ENCODE assay signal across 22 mouse cellular contexts in genomic region chr8:29544142-29544541, GRCm38 (mm10).
DNase-seq lines count a peak whose midpoint lies in the region; ATAC-seq and TF ChIP-seq lines count a peak whose summit lies in the region.
"Had no signal": no experiment of that assay in that cellular context is flagged by ENCODE, and none has a peak within 500 bp of the region (broad histone marks: within the 10 kb centered on the region; RNA-seq: fewer than 3 reads in every experiment).

No protein-coding gene starts in this region.

- ATAC-seq in midbrain, postnatal 0 days (ENCODE audit: low FRiP score) = no peak
- ATAC-seq in midbrain, embryonic 16.5 days = no peak
- ATAC-seq in forebrain, embryonic 14.5 days = peak; percentile 96
- ATAC-seq in hindbrain, postnatal 0 days = peak; percentile 51; the same call in 1 of the 2 replicates
- ATAC-seq: lung, postnatal 0 days had no signal

- WGBS in midbrain, postnatal 0 days = 58% methylated on average over 5 of the region's 5 CpGs
- 46% methylated on average over 5 of the region's 5 CpGs for WGBS in midbrain, embryonic 16.5 days
- WGBS in forebrain, embryonic 14.5 days = 10% methylated on average over 5 of the region's 5 CpGs
- 23% methylated on average over 5 of the region's 5 CpGs for WGBS in hindbrain, postnatal 0 days

- no peaks in the 10 kb centered on the region for H3K27me3 ChIP-seq in midbrain, postnatal 0 days (ENCODE audit: insufficient read depth, low read length)
- no peaks in the 10 kb centered on the region for H3K27me3 ChIP-seq in midbrain, embryonic 16.5 days (ENCODE audit: control insufficient read depth, insufficient read depth, low read depth, low read length)
- no peaks in the 10 kb centered on the region for H3K27me3 ChIP-seq in forebrain, embryonic 14.5 days (replicated peaks; ENCODE audit: control insufficient read depth, insufficient read depth, low read length)
- H3K27me3 ChIP-seq in hindbrain, postnatal 0 days (ENCODE audit: insufficient read depth, low read length) = no peaks in the 10 kb centered on the region
- H3K27me3 ChIP-seq: embryonic facial prominence, embryonic 12.5 days; heart, embryonic 15.5 days; limb, embryonic 15.5 days; liver, embryonic 15.5 days; midbrain, embryonic 12.5 days had no signal

- TF ChIP-seq CTCF in midbrain, postnatal 0 days (IDR thresholded peaks at IDR 0.05) = no peak
- no peak for TF ChIP-seq CTCF in hindbrain, postnatal 0 days (IDR thresholded peaks at IDR 0.05; ENCODE audit: low read depth)

- H3K27ac ChIP-seq in midbrain, postnatal 0 days (ENCODE audit: low read depth, low read length) = no peak overlapping the region
- H3K27ac ChIP-seq in midbrain, embryonic 16.5 days (ENCODE audit: low read length) = no peak overlapping the region
- no peak overlapping the region for H3K27ac ChIP-seq in forebrain, embryonic 14.5 days (ENCODE audit: low read depth, low read length)
- H3K27ac ChIP-seq in hindbrain, postnatal 0 days = no peak overlapping the region
- H3K27ac ChIP-seq: embryonic facial prominence, embryonic 12.5 days; heart, adult 2 months; heart, embryonic 15.5 days; kidney, postnatal 0 days; layer of hippocampus, adult 2 months; limb, embryonic 15.5 days; liver, embryonic 15.5 days; midbrain, embryonic 12.5 days had no signal

- H3K4me2 ChIP-seq in midbrain, postnatal 0 days (ENCODE audit: low read depth, low read length, poor library complexity, severe bottlenecking) = no peak overlapping the region
- H3K4me2 ChIP-seq in midbrain, embryonic 16.5 days (ENCODE audit: low read length) = no peak overlapping the region
- H3K4me2 ChIP-seq in forebrain, embryonic 14.5 days (ENCODE audit: low read length) = no peak overlapping the region
- H3K4me2 ChIP-seq in hindbrain, postnatal 0 days (ENCODE audit: low read depth, low read length) = no peak overlapping the region
- H3K4me2 ChIP-seq: embryonic facial prominence, embryonic 12.5 days; heart, embryonic 15.5 days; limb, embryonic 15.5 days; liver, embryonic 15.5 days; midbrain, embryonic 12.5 days had no signal

- no peaks in the 10 kb centered on the region for H3K4me1 ChIP-seq in midbrain, postnatal 0 days (ENCODE audit: insufficient read depth, low read length)
- no peaks in the 10 kb centered on the region for H3K4me1 ChIP-seq in midbrain, embryonic 16.5 days (ENCODE audit: control insufficient read depth, insufficient read depth, low read length)
- H3K4me1 ChIP-seq in forebrain, embryonic 14.5 days (ENCODE audit: control insufficient read depth, insufficient read depth, low read length) = peaks cover 9% of the 10 kb centered on the region; the same call in 1 of the 2 replicates
- H3K4me1 ChIP-seq in hindbrain, postnatal 0 days (ENCODE audit: insufficient read depth, low read length) = no peaks in the 10 kb centered on the region
- H3K4me1 ChIP-seq: embryonic facial prominence, embryonic 12.5 days; heart, embryonic 15.5 days; limb, embryonic 15.5 days; liver, embryonic 15.5 days; midbrain, embryonic 12.5 days had no signal

- DNase-seq in midbrain, postnatal 0 days (ENCODE audit: low spot score) = peak; percentile 50
- DNase-seq in forebrain, embryonic 14.5 days (ENCODE audit: low spot score) = peak; percentile 92
- peak; percentile 26 for DNase-seq in hindbrain, postnatal 0 days (ENCODE audit: low spot score)
- no peak for DNase-seq in testis, postnatal 14 days (ENCODE audit: low spot score)
- DNase-seq in yolk sac, embryonic 10.5 days (ENCODE audit: low spot score) = no peak
- DNase-seq in kidney, postnatal 4 days = no peak
- DNase-seq: adrenal gland, adult 8-10 months; cerebellum, adult 9-11 months; gastrocnemius, postnatal 25 days; heart, adult 2 months; kidney, adult 11 months; spleen, adult 18-20 months; thymus, postnatal 4 days had no signal

- H3K9me3 ChIP-seq in midbrain, postnatal 0 days (ENCODE audit: low read length) = no peaks in the 10 kb centered on the region
- no peaks in the 10 kb centered on the region for H3K9me3 ChIP-seq in midbrain, embryonic 16.5 days (replicated peaks; ENCODE audit: control insufficient read depth, low read length, poor library complexity, severe bottlenecking)
- no peaks in the 10 kb centered on the region for H3K9me3 ChIP-seq in forebrain, embryonic 14.5 days (replicated peaks; ENCODE audit: control insufficient read depth, low read length)
- no peaks in the 10 kb centered on the region for H3K9me3 ChIP-seq in hindbrain, postnatal 0 days (ENCODE audit: low read length)
- H3K9me3 ChIP-seq: embryonic facial prominence, embryonic 12.5 days; heart, embryonic 15.5 days; limb, embryonic 15.5 days; liver, embryonic 15.5 days; midbrain, embryonic 12.5 days had no signal

- no peak overlapping the region for H3K9ac ChIP-seq in midbrain, postnatal 0 days (replicated peaks; ENCODE audit: low read length, poor library complexity, severe bottlenecking)
- H3K9ac ChIP-seq in midbrain, embryonic 16.5 days (ENCODE audit: low read depth, low read length) = no peak overlapping the region
- no peak overlapping the region for H3K9ac ChIP-seq in forebrain, embryonic 14.5 days (ENCODE audit: low read length)
- H3K9ac ChIP-seq in hindbrain, postnatal 0 days (replicated peaks; ENCODE audit: low read length) = no peak overlapping the region
- H3K9ac ChIP-seq: embryonic facial prominence, embryonic 12.5 days; heart, embryonic 15.5 days; limb, embryonic 15.5 days; liver, embryonic 15.5 days; midbrain, embryonic 12.5 days had no signal

- no peaks in the 10 kb centered on the region for H3K36me3 ChIP-seq in midbrain, postnatal 0 days (ENCODE audit: insufficient read depth, low read length)
- no peaks in the 10 kb centered on the region for H3K36me3 ChIP-seq in midbrain, embryonic 16.5 days (ENCODE audit: control insufficient read depth, insufficient read depth, low read length)
- no peaks in the 10 kb centered on the region for H3K36me3 ChIP-seq in forebrain, embryonic 14.5 days (ENCODE audit: control insufficient read depth, insufficient read depth, low read length)
- H3K36me3 ChIP-seq in hindbrain, postnatal 0 days (ENCODE audit: insufficient read depth, low read length) = no peaks in the 10 kb centered on the region
- H3K36me3 ChIP-seq: embryonic facial prominence, embryonic 12.5 days; heart, embryonic 15.5 days; limb, embryonic 15.5 days; liver, embryonic 15.5 days; midbrain, embryonic 12.5 days had no signal

- no peak overlapping the region for H3K4me3 ChIP-seq in midbrain, postnatal 0 days (ENCODE audit: low read depth, low read length)
- no peak overlapping the region for H3K4me3 ChIP-seq in midbrain, embryonic 16.5 days (ENCODE audit: low read depth, low read length)
- no peak overlapping the region for H3K4me3 ChIP-seq in forebrain, embryonic 14.5 days (ENCODE audit: low read depth, low read length)
- H3K4me3 ChIP-seq in hindbrain, postnatal 0 days (ENCODE audit: low read length) = no peak overlapping the region
- H3K4me3 ChIP-seq: embryonic facial prominence, embryonic 12.5 days; heart, adult 2 months; heart, embryonic 15.5 days; layer of hippocampus, adult 2 months; limb, embryonic 15.5 days; liver, embryonic 15.5 days; midbrain, embryonic 12.5 days had no signal

Comparison
In these comparisons a context has a peak if more than half of its experiments do, and no peak if none do; other contexts are left out.
1. ATAC-seq: peak in forebrain, embryonic 14.5 days (single experiment) and hindbrain, postnatal 0 days (single experiment); none in midbrain, postnatal 0 days (single experiment) and midbrain, embryonic 16.5 days (single experiment).
2. DNase-seq: peak in midbrain, postnatal 0 days (single experiment), forebrain, embryonic 14.5 days (single experiment) and hindbrain, postnatal 0 days (single experiment); none in testis, postnatal 14 days (single experiment), yolk sac, embryonic 10.5 days (single experiment) and kidney, postnatal 4 days (0 of 2).